Mouse (Mus musculus) MN1 (cell line): Measurements from ENCODE around the gene Slx1b.

Experiments used
- DNase-seq: peaks from one replicate; pipeline ENCODE4 v3.0.0-alpha.2; 2016; ENCODE audit warnings: low spot score

Gene Slx1b

GRCm38 (mm10) chr7:126676631-126677220 lies 18.9 kb downstream of the Slx1b start:
- no peak for DNase-seq

DNA sequence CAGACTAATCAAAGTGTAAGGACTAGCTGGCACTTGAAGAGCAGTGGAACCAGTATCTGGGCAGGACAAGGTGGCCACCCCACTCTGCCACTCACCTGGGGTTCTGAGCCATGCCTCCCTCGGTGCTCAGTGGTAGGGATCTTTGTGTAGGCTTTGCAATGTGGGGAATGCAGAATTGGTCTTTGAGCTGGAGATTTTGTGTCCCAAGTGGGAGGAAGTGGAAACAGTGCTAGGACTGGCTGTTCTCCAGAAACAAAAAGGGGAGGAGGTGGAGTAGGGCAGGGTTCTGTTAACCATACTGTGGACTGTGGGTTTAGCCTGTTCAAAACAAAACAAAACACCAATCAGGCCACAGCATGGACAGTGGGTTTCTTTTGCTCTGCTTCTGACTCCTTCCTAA lies 19.4 kb downstream of the Slx1b start, which contains the start of gene Sult1a1:
Gene Sult1a1, minus strand, starts transcription at position 226 of the 400 bp plus-strand sequence.
- no peak for DNase-seq

- DNase-seq, result no peak
These were observed 20.5 kb downstream of the Slx1b start for GRCm38 (mm10) chr7:126675104-126675503.

- no peak for DNase-seq
These were observed 23.5 kb downstream of the Slx1b start for GRCm38 (mm10) chr7:126672111-126672510.

GRCm38 (mm10) chr7:126670152-126670551 lies 25.4 kb downstream of the Slx1b start:
- no peak for DNase-seq

- no peak for DNase-seq
These were observed 27.1 kb downstream of the Slx1b start for GRCm38 (mm10) chr7:126668452-126668851.

DNA sequence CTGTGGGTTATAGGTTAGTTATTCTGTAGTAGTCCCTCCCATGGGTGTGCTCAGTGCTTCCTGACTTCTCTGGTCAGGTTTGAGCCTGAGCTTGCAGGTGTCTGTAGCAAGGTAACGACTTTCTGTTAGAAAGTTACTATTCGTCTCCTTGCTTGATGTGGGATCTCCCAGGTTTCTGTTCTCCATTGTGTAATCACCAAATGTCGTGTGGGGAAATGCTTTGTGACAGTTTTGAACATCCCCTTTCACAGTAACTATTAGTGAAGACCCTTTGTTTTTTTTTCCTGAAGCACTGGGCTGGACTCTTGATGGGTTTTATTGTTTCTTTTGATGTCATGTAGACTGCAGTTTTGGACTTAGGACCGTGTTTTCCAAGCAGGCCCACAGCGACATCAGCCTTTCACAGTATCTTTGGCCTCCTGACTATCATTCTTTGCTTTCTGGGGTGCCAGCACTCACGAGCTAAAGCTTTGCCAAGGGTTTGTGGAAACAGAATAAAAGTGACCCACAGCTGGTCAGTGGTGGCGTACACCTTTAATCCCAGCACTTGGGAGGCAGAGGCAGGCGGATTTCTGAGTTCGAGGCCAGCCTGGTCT lies 28.0 kb downstream of the Slx1b start:
- DNase-seq, result no peak

GRCm38 (mm10) chr7:126665269-126665668 lies 30.3 kb downstream of the Slx1b start:
- no peak for DNase-seq

- DNase-seq, result no peak
These were observed 31.9 kb downstream of the Slx1b start for GRCm38 (mm10) chr7:126663646-126664045.

- no peak for DNase-seq
These were observed 35.8 kb downstream of the Slx1b start for GRCm38 (mm10) chr7:126659771-126660170.

DNA sequence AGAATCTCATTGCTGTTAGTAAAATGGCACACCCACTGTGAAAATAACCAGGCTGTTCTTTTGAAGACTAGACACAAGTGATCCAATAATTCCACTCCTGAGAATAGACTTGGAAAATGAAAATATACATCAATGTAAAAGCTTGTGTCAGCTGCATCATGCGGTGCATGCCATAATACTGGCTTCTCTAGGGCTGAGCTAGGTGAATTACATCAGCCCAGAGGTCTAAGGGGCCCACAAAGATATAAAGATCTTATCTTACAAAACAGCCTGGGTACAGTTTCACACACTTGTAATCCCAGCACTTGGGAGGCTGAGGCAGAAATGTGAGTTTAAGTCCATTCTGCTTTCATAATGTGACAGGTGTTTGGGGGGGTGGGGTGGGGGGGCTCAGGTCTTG lies 38.1 kb downstream of the Slx1b start:
- DNase-seq, result no peak

GRCm38 (mm10) chr7:126655695-126656094 lies 39.9 kb downstream of the Slx1b start:
- no peak for DNase-seq

DNA sequence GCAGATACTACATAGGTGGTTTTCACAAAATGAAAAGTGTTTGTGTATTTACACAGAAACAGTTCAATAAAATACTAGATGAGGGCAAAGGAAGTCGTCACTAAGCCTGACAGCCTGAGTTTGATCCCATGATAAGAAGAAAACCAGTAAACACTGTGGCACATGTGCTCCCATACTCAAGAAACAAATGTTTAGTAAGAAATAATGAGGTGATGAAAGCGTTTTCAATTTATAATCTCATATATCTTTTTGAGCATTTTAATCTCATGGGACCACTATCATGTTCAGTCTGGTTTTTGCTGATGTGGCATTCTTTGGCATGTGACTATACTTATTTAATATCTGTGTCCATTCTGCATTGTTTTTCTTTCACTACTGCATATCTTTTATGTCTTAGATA lies 41.6 kb downstream of the Slx1b start:
- DNase-seq, result no peak

- DNase-seq, result peak; percentile 15
These were observed 44.7 kb downstream of the Slx1b start for GRCm38 (mm10) chr7:126650852-126651251.

DNA sequence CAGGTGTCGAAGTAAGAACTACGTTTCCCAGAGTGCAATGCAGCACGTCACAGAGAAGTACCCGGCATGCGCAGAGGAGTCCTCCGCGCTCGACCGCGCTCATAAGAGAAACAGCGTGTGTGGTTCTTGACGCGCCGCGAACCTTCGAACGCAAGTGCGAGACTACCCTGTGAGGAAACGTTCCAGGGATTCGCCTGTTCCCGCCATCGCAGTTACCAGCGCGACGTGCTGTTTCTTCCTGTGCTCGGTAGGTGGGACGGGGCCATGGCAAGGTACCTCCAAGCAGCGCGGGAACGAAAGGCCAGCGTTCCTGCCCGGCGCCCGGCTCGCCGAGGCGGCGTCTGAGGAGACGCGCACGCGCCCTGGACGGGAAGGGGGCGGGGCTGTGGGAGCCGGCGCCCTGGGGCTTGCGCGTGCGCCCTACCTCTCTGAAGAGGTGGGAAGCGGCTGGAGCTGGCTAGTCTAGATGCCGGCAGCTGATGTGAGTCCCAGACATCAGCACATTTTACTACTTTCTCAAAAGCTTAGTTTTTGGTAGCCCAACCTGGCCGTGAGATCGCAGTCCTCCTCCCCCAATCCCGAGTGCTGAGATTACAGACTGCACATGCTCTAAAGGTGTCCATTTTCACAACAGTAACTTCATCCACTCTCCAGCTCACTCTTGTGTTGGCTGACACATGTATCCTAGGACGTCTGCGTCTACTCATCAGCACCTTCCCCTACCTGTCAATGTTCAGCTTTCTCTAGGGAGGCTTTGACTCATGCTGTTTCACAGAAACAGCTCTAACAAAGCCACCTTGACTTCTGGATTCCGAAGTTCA lies 46.1 kb downstream of the Slx1b start, which contains the start of gene Sgf29:
Gene Sgf29, plus strand, starts transcription at position 79 of the 821 bp plus-strand sequence.
- peak; percentile 94 for DNase-seq

DNA sequence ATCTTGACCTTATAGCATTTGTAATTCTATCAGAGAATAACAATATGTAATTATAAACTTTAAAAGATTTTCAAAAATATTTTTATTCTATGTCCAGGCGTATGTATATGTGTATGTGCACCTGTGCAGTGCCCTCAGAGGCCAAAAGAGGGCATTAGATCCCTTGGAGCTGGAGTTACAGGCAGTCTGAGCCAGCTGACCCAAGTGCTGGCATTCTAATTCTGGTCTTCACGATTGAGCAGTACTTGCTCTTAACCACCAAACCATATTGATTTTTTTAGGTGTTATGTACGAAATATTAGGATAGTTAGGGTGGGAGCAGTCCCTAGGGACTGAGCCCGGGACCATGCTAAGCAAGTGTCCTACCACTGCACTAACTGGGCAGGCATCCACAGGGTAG lies 47.1 kb downstream of the Slx1b start:
- DNase-seq, result no peak

GRCm38 (mm10) chr7:126645708-126646107 lies 49.9 kb downstream of the Slx1b start:
- DNase-seq, result no peak

- DNase-seq, result no peak
These were observed 50.7 kb downstream of the Slx1b start for GRCm38 (mm10) chr7:126644914-126645313.

GRCm38 (mm10) chr7:126644345-126644744 lies 51.2 kb downstream of the Slx1b start:
- no peak for DNase-seq

GRCm38 (mm10) chr7:126643244-126643617 lies 52.4 kb downstream of the Slx1b start:
- DNase-seq, result peak; percentile 54

- DNase-seq, result no peak
These were observed 52.9 kb downstream of the Slx1b start for GRCm38 (mm10) chr7:126642545-126643243.
